8 mouse cellular contexts compared by ENCODE assay signal in genomic region chr11:69124498-69124847, GRCm38 (mm10). TPM values are rescaled to one million over a fixed set of nuclear protein-coding genes. Genes with fewer than 3 reads are reported as not detected.
DNase-seq lines count a peak whose midpoint lies in the region; ATAC-seq lines count a peak whose summit lies in the region.

No protein-coding gene starts in this region.

- H3K36me3 ChIP-seq in forebrain, embryonic 12.5 days (replicated peaks): no peaks in the 10 kb centered on the region
- H3K36me3 ChIP-seq in limb, embryonic 11.5 days (ENCODE audit: control insufficient read depth, insufficient read depth, low read length): no peaks in the 10 kb centered on the region
- no peaks in the 10 kb centered on the region for H3K36me3 ChIP-seq in midbrain, embryonic 13.5 days
- H3K36me3 ChIP-seq in stomach, embryonic 16.5 days (ENCODE audit: control insufficient read depth, insufficient read depth, low read length): no peaks in the 10 kb centered on the region

- H3K4me1 ChIP-seq in forebrain, embryonic 12.5 days: peaks cover 42% of the 10 kb centered on the region
- H3K4me1 ChIP-seq in limb, embryonic 11.5 days (ENCODE audit: control insufficient read depth, insufficient read depth, low read length): peaks cover 17% of the 10 kb centered on the region
- H3K4me1 ChIP-seq in midbrain, embryonic 13.5 days (replicated peaks): peaks cover 45% of the 10 kb centered on the region
- peaks cover 20% of the 10 kb centered on the region for H3K4me1 ChIP-seq in stomach, embryonic 16.5 days (ENCODE audit: control insufficient read depth, insufficient read depth, low read length)

- peak overlapping the region; percentile 80 for H3K4me3 ChIP-seq in forebrain, embryonic 12.5 days (replicated peaks)
- H3K4me3 ChIP-seq in limb, embryonic 11.5 days (ENCODE audit: low read depth, low read length): peak overlapping the region; percentile 75; the same call in 1 of the 2 replicates
- peak overlapping the region; percentile 75; the same call in 1 of the 2 replicates for H3K4me3 ChIP-seq in midbrain, embryonic 13.5 days (replicated peaks)
- H3K4me3 ChIP-seq in stomach, embryonic 16.5 days (replicated peaks; ENCODE audit: low read length): peak overlapping the region; percentile 57; the same call in 1 of the 2 replicates

- H3K27ac ChIP-seq in forebrain, embryonic 12.5 days: no peak overlapping the region
- no peak overlapping the region for H3K27ac ChIP-seq in limb, embryonic 11.5 days (replicated peaks; ENCODE audit: low read depth, low read length)
- no peak overlapping the region for H3K27ac ChIP-seq in midbrain, embryonic 13.5 days
- H3K27ac ChIP-seq in stomach, embryonic 16.5 days (ENCODE audit: low read length): no peak overlapping the region

- 0% methylated on average over 3 of the region's 3 CpGs for WGBS in forebrain, embryonic 12.5 days
- WGBS in limb, embryonic 11.5 days: 0% methylated on average over 3 of the region's 3 CpGs
- WGBS in midbrain, embryonic 13.5 days: 0% methylated on average over 3 of the region's 3 CpGs
- WGBS in stomach, embryonic 16.5 days: 0% methylated on average over 3 of the region's 3 CpGs

- no peak for ATAC-seq in forebrain, embryonic 12.5 days (ENCODE audit: low FRiP score)
- ATAC-seq in limb, embryonic 11.5 days (ENCODE audit: insufficient number of reproducible peaks, low FRiP score, low TSS enrichment, low read depth): peak; percentile 73
- ATAC-seq in midbrain, embryonic 13.5 days: peak; percentile 40; the same call in 1 of the 2 replicates
- ATAC-seq in stomach, embryonic 16.5 days (ENCODE audit: insufficient read depth, low FRiP score): peak; percentile 19; the same call in 1 of the 2 replicates

- no peaks in the 10 kb centered on the region for H3K9me3 ChIP-seq in forebrain, embryonic 12.5 days
- H3K9me3 ChIP-seq in limb, embryonic 11.5 days (ENCODE audit: control insufficient read depth, low read length): no peaks in the 10 kb centered on the region
- no peaks in the 10 kb centered on the region for H3K9me3 ChIP-seq in midbrain, embryonic 13.5 days
- no peaks in the 10 kb centered on the region for H3K9me3 ChIP-seq in stomach, embryonic 16.5 days (replicated peaks; ENCODE audit: control insufficient read depth, low read length)

- H3K4me2 ChIP-seq in forebrain, embryonic 12.5 days: peak overlapping the region; percentile 91; the same call in 1 of the 2 replicates
- peak overlapping the region; percentile 95; the same call in 1 of the 2 replicates for H3K4me2 ChIP-seq in limb, embryonic 11.5 days (ENCODE audit: low read depth, severe bottlenecking)
- peak overlapping the region; percentile 98; the same call in 1 of the 2 replicates for H3K4me2 ChIP-seq in midbrain, embryonic 13.5 days (replicated peaks)
- peak overlapping the region; percentile 95 for H3K4me2 ChIP-seq in stomach, embryonic 16.5 days (ENCODE audit: low read depth, low read length)

- peak; percentile 51 for DNase-seq in gastrocnemius, postnatal 10 days
- no peak for DNase-seq in gastrocnemius, postnatal 25 days
- DNase-seq in c-Kit-positive CD71-negative TER-119-negative erythroid progenitor cells, embryonic 14.5 days (ENCODE audit: low read depth): peak; percentile 76
- peak; percentile 93 for DNase-seq in induced T-regulatory cell, adult 2 months (ENCODE audit: low read depth)
- peak; percentile 84 for DNase-seq in limb, embryonic 11.5 days (ENCODE audit: low spot score)

- H3K9ac ChIP-seq in forebrain, embryonic 12.5 days: no peak overlapping the region
- H3K9ac ChIP-seq in limb, embryonic 11.5 days (ENCODE audit: low read length): no peak overlapping the region
- H3K9ac ChIP-seq in midbrain, embryonic 13.5 days (replicated peaks): no peak overlapping the region
- no peak overlapping the region for H3K9ac ChIP-seq in stomach, embryonic 16.5 days (ENCODE audit: low read length)

- peaks cover 41% of the 10 kb centered on the region for H3K27me3 ChIP-seq in forebrain, embryonic 12.5 days
- 0 out of 2 replicates have a peak, but pooled peaks cover 7% of the 10 kb centered on the region for H3K27me3 ChIP-seq in limb, embryonic 11.5 days (ENCODE audit: control insufficient read depth, insufficient read depth, low read length)
- H3K27me3 ChIP-seq in midbrain, embryonic 13.5 days: peaks cover 41% of the 10 kb centered on the region
- no peaks in the 10 kb centered on the region for H3K27me3 ChIP-seq in stomach, embryonic 16.5 days (ENCODE audit: control insufficient read depth, insufficient read depth, low read length)

RNA-seq across cellular contexts. Expression of gene Aloxe3, which starts 1.2 kb away (rescaled TPM):
- total RNA-seq in gastrocnemius, postnatal 10 days (2021): under 1 TPM in 1 of 2 experiments, not detected in 1; 0.27 TPM
- not detected for total RNA-seq in gastrocnemius, postnatal 25 days (2021)
- 0.19 and 0.55 TPM in 2 replicates for polyA plus RNA-seq in forebrain, embryonic 12.5 days (2016; fragmentation: Nextera tagmentation; extraction: Ambion mirVana)
- 0.17 and 0.25 TPM in 2 replicates for polyA plus RNA-seq in limb, embryonic 11.5 days (2014; fragmentation: Nextera tagmentation; extraction: Ambion mirVana)
- polyA plus RNA-seq in midbrain, embryonic 13.5 days (2015; fragmentation: Nextera tagmentation; extraction: Ambion mirVana): 0.39 and 0.43 TPM in 2 replicates
- polyA plus RNA-seq in stomach, embryonic 16.5 days (2015; fragmentation: Nextera tagmentation; extraction: Ambion mirVana): 2.0 and 5.4 TPM in 2 replicates

RNA-seq across cellular contexts. Expression of gene 9130213A22Rik, which starts 2.1 kb away (rescaled TPM):
- total RNA-seq in gastrocnemius, postnatal 10 days (2021): under 1 TPM; 0.27 to 0.49 TPM
- total RNA-seq in gastrocnemius, postnatal 25 days (2021): under 1 TPM in 1 of 2 experiments, not detected in 1; 0.21 TPM
- 0.11 TPM in 1 of 2 replicates, not detected in the other for polyA plus RNA-seq in forebrain, embryonic 12.5 days (2016; fragmentation: Nextera tagmentation; extraction: Ambion mirVana)
- 0.19 TPM in 1 of 2 replicates, not detected in the other for polyA plus RNA-seq in limb, embryonic 11.5 days (2014; fragmentation: Nextera tagmentation; extraction: Ambion mirVana)
- 0.28 TPM in 1 of 2 replicates, not detected in the other for polyA plus RNA-seq in midbrain, embryonic 13.5 days (2015; fragmentation: Nextera tagmentation; extraction: Ambion mirVana)
- 0.27 and 0.61 TPM in 2 replicates for polyA plus RNA-seq in stomach, embryonic 16.5 days (2015; fragmentation: Nextera tagmentation; extraction: Ambion mirVana)

RNA-seq across cellular contexts. Expression of gene Hes7, which starts 4.3 kb away (rescaled TPM):
- total RNA-seq in gastrocnemius, postnatal 10 days (2021): not detected
- total RNA-seq in gastrocnemius, postnatal 25 days (2021): not detected
- 0.31 and 0.43 TPM in 2 replicates for polyA plus RNA-seq in forebrain, embryonic 12.5 days (2016; fragmentation: Nextera tagmentation; extraction: Ambion mirVana)
- polyA plus RNA-seq in limb, embryonic 11.5 days (2014; fragmentation: Nextera tagmentation; extraction: Ambion mirVana): 0.54 and 0.65 TPM in 2 replicates
- 0.10 and 0.26 TPM in 2 replicates for polyA plus RNA-seq in midbrain, embryonic 13.5 days (2015; fragmentation: Nextera tagmentation; extraction: Ambion mirVana)
- polyA plus RNA-seq in stomach, embryonic 16.5 days (2015; fragmentation: Nextera tagmentation; extraction: Ambion mirVana): 0.40 and 0.69 TPM in 2 replicates

RNA-seq across cellular contexts. Expression of gene Per1, which starts 29.5 kb away (rescaled TPM):
- total RNA-seq in gastrocnemius, postnatal 10 days (2021): 10 to 100 TPM; 17.5 to 78.6 TPM
- 10 to 100 TPM; 21.0 to 50.8 TPM for total RNA-seq in gastrocnemius, postnatal 25 days (2021)
- polyA plus RNA-seq in forebrain, embryonic 12.5 days (2016; fragmentation: Nextera tagmentation; extraction: Ambion mirVana): 7.8 and 12.3 TPM in 2 replicates
- 8.0 and 9.1 TPM in 2 replicates for polyA plus RNA-seq in limb, embryonic 11.5 days (2014; fragmentation: Nextera tagmentation; extraction: Ambion mirVana)
- polyA plus RNA-seq in midbrain, embryonic 13.5 days (2015; fragmentation: Nextera tagmentation; extraction: Ambion mirVana): 8.6 and 10.5 TPM in 2 replicates
- polyA plus RNA-seq in stomach, embryonic 16.5 days (2015; fragmentation: Nextera tagmentation; extraction: Ambion mirVana): 21.8 and 22.3 TPM in 2 replicates

RNA-seq across cellular contexts. Expression of gene Alox12b, which starts 32.3 kb away (rescaled TPM):
- total RNA-seq in gastrocnemius, postnatal 10 days (2021): not detected
- total RNA-seq in gastrocnemius, postnatal 25 days (2021): under 1 TPM in 1 of 2 experiments, not detected in 1; 0.18 TPM
- not detected in 2 replicates for polyA plus RNA-seq in forebrain, embryonic 12.5 days (2016; fragmentation: Nextera tagmentation; extraction: Ambion mirVana)
- polyA plus RNA-seq in limb, embryonic 11.5 days (2014; fragmentation: Nextera tagmentation; extraction: Ambion mirVana): 0.05 TPM in 1 of 2 replicates, not detected in the other
- polyA plus RNA-seq in midbrain, embryonic 13.5 days (2015; fragmentation: Nextera tagmentation; extraction: Ambion mirVana): 0.13 TPM in 1 of 2 replicates, not detected in the other
- polyA plus RNA-seq in stomach, embryonic 16.5 days (2015; fragmentation: Nextera tagmentation; extraction: Ambion mirVana): 42.2 and 90.0 TPM in 2 replicates
